ENCODE assay signal across 28 mouse cellular contexts in genomic region chr14:33878826-33879225, GRCm38 (mm10). TPM values are rescaled to one million over a fixed set of nuclear protein-coding genes. Genes with fewer than 3 reads are reported as not detected.
DNase-seq lines count a peak whose midpoint lies in the region; ATAC-seq and TF ChIP-seq lines count a peak whose summit lies in the region.
"Had no signal": no experiment of that assay in that cellular context is flagged by ENCODE, and none has a peak within 500 bp of the region (broad histone marks: within the 10 kb centered on the region; RNA-seq: fewer than 3 reads in every experiment).

No protein-coding gene starts in this region.

- H3K4me2 ChIP-seq in heart, embryonic 12.5 days = no peak overlapping the region
- no peak overlapping the region for H3K4me2 ChIP-seq in kidney, postnatal 0 days (ENCODE audit: low read length)
- H3K4me2 ChIP-seq in lung, embryonic 14.5 days = no peak overlapping the region
- H3K4me2 ChIP-seq: embryonic facial prominence, embryonic 15.5 days; heart, embryonic 11.5 days; heart, embryonic 15.5 days; hindbrain, embryonic 12.5 days; hindbrain, embryonic 15.5 days had no signal

- H3K4me3 ChIP-seq in heart, embryonic 12.5 days = no peak overlapping the region
- H3K4me3 ChIP-seq in heart, embryonic 10.5 days = no peak overlapping the region
- no peak overlapping the region for H3K4me3 ChIP-seq in kidney, postnatal 0 days (replicated peaks; ENCODE audit: low read depth, low read length)
- H3K4me3 ChIP-seq in lung, embryonic 14.5 days (ENCODE audit: low read depth, low read length) = no peak overlapping the region
- H3K4me3 ChIP-seq: embryonic facial prominence, embryonic 15.5 days; heart, adult 2 months; heart, embryonic 15.5 days; hindbrain, embryonic 12.5 days; hindbrain, embryonic 15.5 days had no signal

- no peak overlapping the region for H3K9ac ChIP-seq in heart, embryonic 12.5 days
- no peak overlapping the region for H3K9ac ChIP-seq in kidney, postnatal 0 days (ENCODE audit: low read depth, low read length)
- no peak overlapping the region for H3K9ac ChIP-seq in lung, embryonic 14.5 days
- H3K9ac ChIP-seq: embryonic facial prominence, embryonic 15.5 days; forebrain, postnatal 0 days; heart, embryonic 15.5 days; hindbrain, embryonic 12.5 days; hindbrain, embryonic 15.5 days had no signal

- 0 out of 2 replicates have a peak, but pooled peaks have one; percentile 29 for ATAC-seq in heart, embryonic 12.5 days (ENCODE audit: insufficient number of reproducible peaks, low FRiP score)
- no peak for ATAC-seq in kidney, postnatal 0 days (replicated peaks; ENCODE audit: low FRiP score, low read depth)
- ATAC-seq in lung, embryonic 14.5 days (ENCODE audit: insufficient read depth) = no peak
- ATAC-seq: CD4-positive, CD25-positive, alpha-beta regulatory T cell, adult 4 months; forebrain, embryonic 14.5 days; forebrain, postnatal 0 days had no signal

- no peaks in the 10 kb centered on the region for H3K9me3 ChIP-seq in heart, embryonic 12.5 days (replicated peaks)
- no peaks in the 10 kb centered on the region for H3K9me3 ChIP-seq in heart, embryonic 10.5 days
- no peaks in the 10 kb centered on the region for H3K9me3 ChIP-seq in kidney, postnatal 0 days (replicated peaks; ENCODE audit: low read length)
- no peaks in the 10 kb centered on the region for H3K9me3 ChIP-seq in lung, embryonic 14.5 days (ENCODE audit: low read depth, low read length)
- H3K9me3 ChIP-seq: embryonic facial prominence, embryonic 15.5 days; heart, embryonic 15.5 days; hindbrain, embryonic 12.5 days; hindbrain, embryonic 15.5 days had no signal

- peaks cover 12% of the 10 kb centered on the region for H3K4me1 ChIP-seq in heart, embryonic 12.5 days (replicated peaks)
- H3K4me1 ChIP-seq in heart, embryonic 10.5 days = no peaks in the 10 kb centered on the region
- no peaks in the 10 kb centered on the region for H3K4me1 ChIP-seq in kidney, postnatal 0 days (replicated peaks; ENCODE audit: insufficient read depth, low read length)
- 0 out of 2 replicates have a peak, but pooled peaks cover 3% of the 10 kb centered on the region for H3K4me1 ChIP-seq in lung, embryonic 14.5 days (ENCODE audit: insufficient read depth)
- H3K4me1 ChIP-seq: embryonic facial prominence, embryonic 15.5 days; hindbrain, embryonic 15.5 days had no signal

- no peak for DNase-seq in heart, embryonic 10.5 days (ENCODE audit: low spot score)
- DNase-seq in kidney, postnatal 0 days (ENCODE audit: low spot score) = peak; percentile 50
- no peak for DNase-seq in kidney, postnatal 14 days
- DNase-seq in lung, embryonic 14.5 days = peak; percentile 84
- DNase-seq in lung, adult 18-20 months = no peak
- DNase-seq in telencephalon, adult 2 months (ENCODE audit: low read depth, low spot score) = peak; percentile 31
- DNase-seq in layer of hippocampus, adult 11-12 months (ENCODE audit: low spot score) = no peak
- DNase-seq: adrenal gland, adult 2 months; adrenal gland, postnatal 14 days; cerebellum, adult 11-12 months; cerebellum, adult 8-10 months; cerebellum, postnatal 10 days; cerebellum, postnatal 36 days; embryo, embryonic 11 days; forebrain, postnatal 0 days; gastrocnemius, postnatal 10 days; gastrocnemius, postnatal 36 days; heart, adult 2 months; heart, postnatal 14 days had no signal

- TF ChIP-seq CTCF in kidney, postnatal 0 days (IDR thresholded peaks at IDR 0.05; ENCODE audit: low read depth) = no peak
- no peak for TF ChIP-seq CTCF in lung, embryonic 14.5 days (IDR thresholded peaks at IDR 0.05; ENCODE audit: low read depth)

- no peaks in the 10 kb centered on the region for H3K36me3 ChIP-seq in heart, embryonic 12.5 days
- no peaks in the 10 kb centered on the region for H3K36me3 ChIP-seq in heart, embryonic 10.5 days
- no peaks in the 10 kb centered on the region for H3K36me3 ChIP-seq in kidney, postnatal 0 days (ENCODE audit: insufficient read depth, low read length)
- no peaks in the 10 kb centered on the region for H3K36me3 ChIP-seq in lung, embryonic 14.5 days (ENCODE audit: insufficient read depth)
- H3K36me3 ChIP-seq: embryonic facial prominence, embryonic 15.5 days; heart, embryonic 15.5 days; hindbrain, embryonic 12.5 days; hindbrain, embryonic 15.5 days had no signal

- H3K27ac ChIP-seq in heart, embryonic 12.5 days (ENCODE audit: poor library complexity, severe bottlenecking) = no peak overlapping the region
- no peak overlapping the region for H3K27ac ChIP-seq in heart, embryonic 10.5 days
- no peak overlapping the region for H3K27ac ChIP-seq in kidney, postnatal 0 days
- no peak overlapping the region for H3K27ac ChIP-seq in lung, embryonic 14.5 days (ENCODE audit: low read depth)
- H3K27ac ChIP-seq: embryonic facial prominence, embryonic 15.5 days; heart, adult 2 months; heart, embryonic 15.5 days; hindbrain, embryonic 12.5 days; hindbrain, embryonic 15.5 days had no signal

- peaks cover 10% of the 10 kb centered on the region; the same call in 1 of the 2 replicates for H3K27me3 ChIP-seq in heart, embryonic 12.5 days (replicated peaks)
- peaks cover 10% of the 10 kb centered on the region; the same call in 1 of the 2 replicates for H3K27me3 ChIP-seq in heart, embryonic 10.5 days (ENCODE audit: insufficient read depth, poor library complexity, severe bottlenecking)
- no peaks in the 10 kb centered on the region for H3K27me3 ChIP-seq in kidney, postnatal 0 days (ENCODE audit: insufficient read depth, low read length)
- H3K27me3 ChIP-seq in lung, embryonic 14.5 days (ENCODE audit: insufficient read depth, low read length) = no peaks in the 10 kb centered on the region
- H3K27me3 ChIP-seq: embryonic facial prominence, embryonic 15.5 days; hindbrain, embryonic 12.5 days; hindbrain, embryonic 15.5 days had no signal

- 29% methylated on average over 1 of the region's 1 CpGs for WGBS in heart, embryonic 12.5 days
- whole genome bisulfite sequencing in heart, embryonic 10.5 days = 59% methylated on average over 1 of the region's 1 CpGs
- WGBS in kidney, postnatal 0 days = 84% methylated on average over 1 of the region's 1 CpGs
- 62% methylated on average over 1 of the region's 1 CpGs for WGBS in lung, embryonic 14.5 days

RNA-seq across cellular contexts. Expression of gene Gdf10, which starts 44.6 kb away (rescaled TPM):
- 1.3 and 1.5 TPM in 2 replicates for polyA plus RNA-seq in heart, embryonic 12.5 days (2016; fragmentation: Nextera tagmentation; extraction: Ambion mirVana)
- 0.32 and 2.8 TPM in 2 replicates for polyA plus RNA-seq in heart, embryonic 10.5 days (2016; fragmentation: Nextera tagmentation; extraction: Ambion mirVana)
- 2.6 and 3.1 TPM in 2 replicates for polyA plus RNA-seq in kidney, postnatal 0 days (2015; fragmentation: Nextera tagmentation; extraction: Ambion mirVana)
- 2.4 and 4.2 TPM in 2 replicates for polyA plus RNA-seq in lung, embryonic 14.5 days (2014; fragmentation: Nextera tagmentation; extraction: Ambion mirVana)
- polyA plus RNA-seq: C2C12; CD4-positive, CD25-positive, alpha-beta regulatory T cell, adult 4 months had no signal

Comparison
In these comparisons a context has a peak if more than half of its experiments do, and no peak if none do; other contexts are left out.
1. DNase-seq: peak in kidney, postnatal 0 days (single experiment), lung, embryonic 14.5 days (single experiment) and telencephalon, adult 2 months (single experiment); none in heart, embryonic 10.5 days (single experiment), kidney, postnatal 14 days (single experiment), lung, adult 18-20 months (0 of 2) and layer of hippocampus, adult 11-12 months (single experiment).